ENCODE assay signal across 8 mouse cellular contexts in the genomic region with DNA sequence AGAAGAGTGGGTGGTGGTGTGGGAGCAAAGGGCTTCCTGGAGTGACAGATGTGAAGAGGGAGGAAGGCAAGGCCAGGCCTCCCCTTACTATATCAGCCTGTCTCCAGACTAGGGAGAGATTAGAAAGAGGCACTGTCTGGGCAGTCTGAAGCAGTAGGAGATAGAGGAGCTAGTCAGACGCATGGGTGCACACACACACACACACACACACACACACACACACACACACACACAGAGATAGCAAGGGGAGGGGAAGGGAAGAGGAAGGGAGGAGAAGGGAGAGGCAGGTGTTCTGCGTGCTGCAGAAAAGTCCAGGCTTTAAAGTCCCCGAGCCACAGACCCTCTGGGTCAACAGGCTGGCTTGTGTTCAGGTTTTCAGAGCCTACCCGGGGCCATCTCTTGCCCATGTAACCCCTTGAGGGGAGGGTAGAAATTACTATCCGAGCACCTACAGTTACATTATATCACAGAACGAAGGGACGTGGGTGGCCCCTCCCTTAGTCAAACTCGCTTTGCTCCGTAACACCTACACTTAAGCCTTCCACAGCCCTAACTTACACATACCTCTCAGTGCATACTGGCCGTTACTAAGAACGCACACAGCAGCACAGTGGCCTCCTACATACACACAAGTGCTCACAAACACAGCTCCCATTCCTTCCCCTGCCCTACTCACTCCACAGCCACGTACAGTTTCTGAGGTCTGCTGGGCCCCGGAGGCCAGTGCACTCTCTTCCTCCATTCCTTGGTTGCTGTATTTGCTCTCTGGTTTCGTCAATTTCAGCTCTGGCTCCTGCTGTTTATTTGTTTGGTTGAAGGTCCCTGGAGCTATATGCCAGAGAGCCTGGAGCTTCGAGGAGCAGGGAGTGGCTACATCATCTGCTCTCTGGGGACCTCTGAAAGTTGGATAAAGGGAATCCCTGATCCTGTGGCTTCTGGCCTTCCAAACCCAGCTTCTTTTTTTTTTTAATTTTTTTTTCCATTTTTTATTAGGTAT. TPM values are rescaled to one million over a fixed set of nuclear protein-coding genes. Genes with fewer than 3 reads are reported as not detected.
DNase-seq lines count a peak whose midpoint lies in the region; ATAC-seq and TF ChIP-seq lines count a peak whose summit lies in the region.

No protein-coding gene starts in this region.

- 0 out of 2 replicates have a peak overlapping the region, but pooled peaks have one; percentile 15 for H3K27ac ChIP-seq in left cerebral cortex, adult 2 months
- no peak overlapping the region for H3K27ac ChIP-seq in heart, postnatal 0 days (ENCODE audit: low read depth)
- no peak overlapping the region for H3K27ac ChIP-seq in midbrain, embryonic 13.5 days

- WGBS in heart, postnatal 0 days, result 46% methylated on average over 15 of the region's 15 CpGs
- WGBS in midbrain, embryonic 13.5 days, result 75% methylated on average over 15 of the region's 15 CpGs

- H3K9me3 ChIP-seq in heart, postnatal 0 days (replicated peaks; ENCODE audit: control insufficient read depth, low read length), result no peaks in the 10 kb centered on the region
- H3K9me3 ChIP-seq in midbrain, embryonic 13.5 days, result no peaks in the 10 kb centered on the region

- ATAC-seq in heart, postnatal 0 days (ENCODE audit: insufficient read depth, low read depth), result peak; percentile 54
- no peak; the same call in 1 of the 2 replicates for ATAC-seq in midbrain, embryonic 13.5 days

- DNase-seq in adrenal gland, postnatal 14 days, result peak; percentile 12
- no peak for DNase-seq in adrenal gland, postnatal 25 days
- peak in 1 of 2 experiments; percentile 9 for DNase-seq in left cerebral cortex, adult 2 months (ENCODE audit: extremely low spot score in 1 of 2, low spot score in 2 of 2)
- DNase-seq in left cerebral cortex, adult 18-20 months (ENCODE audit: low spot score in 2 of 2), result no peak
- no peak for DNase-seq in heart, postnatal 0 days (ENCODE audit: low spot score)
- peak; percentile 42 for DNase-seq in splenic B cell, adult 2 months (ENCODE audit: low read depth, low spot score)
- DNase-seq in thymus, postnatal 0 days (ENCODE audit: low spot score), result no peak

- H3K4me3 ChIP-seq in left cerebral cortex, adult 2 months, result no peak overlapping the region
- no peak overlapping the region for H3K4me3 ChIP-seq in heart, postnatal 0 days (ENCODE audit: low read depth, low read length)
- H3K4me3 ChIP-seq in midbrain, embryonic 13.5 days (replicated peaks), result no peak overlapping the region

- peaks cover 41% of the 10 kb centered on the region for H3K4me1 ChIP-seq in heart, postnatal 0 days (ENCODE audit: control insufficient read depth, insufficient read depth)
- peaks cover 5% of the 10 kb centered on the region for H3K4me1 ChIP-seq in midbrain, embryonic 13.5 days (replicated peaks)

- no peaks in the 10 kb centered on the region for H3K36me3 ChIP-seq in heart, postnatal 0 days (replicated peaks; ENCODE audit: control insufficient read depth, insufficient read depth, low read length)
- H3K36me3 ChIP-seq in splenic B cell, adult 2 months (ENCODE audit: control insufficient read depth, insufficient read depth, low read length, poor library complexity, severe bottlenecking), result no peaks in the 10 kb centered on the region
- H3K36me3 ChIP-seq in midbrain, embryonic 13.5 days, result no peaks in the 10 kb centered on the region

- TF ChIP-seq CTCF in left cerebral cortex, adult 2 months (IDR thresholded peaks at IDR 0.05), result no peak
- TF ChIP-seq CTCF in heart, postnatal 0 days (IDR thresholded peaks at IDR 0.05; ENCODE audit: low read depth), result no peak

- H3K27me3 ChIP-seq in heart, postnatal 0 days (ENCODE audit: control insufficient read depth, insufficient read depth, low read length), result no peaks in the 10 kb centered on the region
- H3K27me3 ChIP-seq in splenic B cell, adult 2 months (ENCODE audit: control insufficient read depth, insufficient read depth, low read length, poor library complexity, severe bottlenecking), result no peaks in the 10 kb centered on the region
- H3K27me3 ChIP-seq in midbrain, embryonic 13.5 days, result no peaks in the 10 kb centered on the region

- TF ChIP-seq EP300 in heart, postnatal 0 days (IDR thresholded peaks at IDR 0.05; ENCODE audit: low read depth), result no peak

- no peak overlapping the region; the same call in 1 of the 2 replicates for H3K4me2 ChIP-seq in heart, postnatal 0 days (ENCODE audit: low read depth, low read length)
- no peak overlapping the region for H3K4me2 ChIP-seq in midbrain, embryonic 13.5 days (replicated peaks)

- no peak overlapping the region for H3K9ac ChIP-seq in heart, postnatal 0 days (replicated peaks; ENCODE audit: low read depth, low read length)
- no peak overlapping the region; the same call in 1 of the 2 replicates for H3K9ac ChIP-seq in midbrain, embryonic 13.5 days (replicated peaks)

- intact Hi-C loops in left cerebral cortex, adult 2 months (cut with DNase I), result no loop called here

RNA-seq across cellular contexts. Expression of gene St3gal4, which starts 12.9 kb away (rescaled TPM):
- 32.7 and 36.9 TPM in 2 replicates for total RNA-seq in adrenal gland, postnatal 14 days (2021)
- total RNA-seq in adrenal gland, postnatal 25 days (2021), result 31.0 and 39.8 TPM in 2 replicates
- total RNA-seq in left cerebral cortex, adult 2 months (2021), result 10 to 100 TPM; 24.4 to 25.2 TPM
- total RNA-seq in left cerebral cortex, adult 18-20 months (2021), result 10 to 100 TPM; 26.7 to 29.7 TPM
- 37.2 and 37.6 TPM in 2 replicates for total RNA-seq in heart, postnatal 0 days (2014; rRNA removed; ENCODE audit: low replicate concordance)
- polyA plus RNA-seq in heart, postnatal 0 days (2015; fragmentation: Nextera tagmentation; extraction: Ambion mirVana), result 24.8 and 25.2 TPM in 2 replicates
- 15.2 and 15.5 TPM in 2 replicates for polyA plus RNA-seq in thymus, postnatal 0 days (2015; fragmentation: Nextera tagmentation; extraction: Ambion mirVana)
- polyA plus RNA-seq in midbrain, embryonic 13.5 days (2015; fragmentation: Nextera tagmentation; extraction: Ambion mirVana), result 7.8 and 8.3 TPM in 2 replicates

Comparison
In these comparisons a context has a peak if more than half of its experiments do, and no peak if none do; other contexts are left out.
1. DNase-seq: peak in adrenal gland, postnatal 14 days (single experiment) and splenic B cell, adult 2 months (single experiment); none in adrenal gland, postnatal 25 days (single experiment), left cerebral cortex, adult 18-20 months (0 of 2), heart, postnatal 0 days (single experiment) and thymus, postnatal 0 days (single experiment).